Mouse (Mus musculus) ovary, postnatal 14 days (tissue): Measurements from ENCODE around the gene Pomgnt2.
A peak's percentile ranks its signal among the peaks of the same experiment; 100 is the strongest.

Experiments used
- DNase-seq: peaks from one replicate; pipeline ENCODE4 v3.0.0; 2022; ENCODE audit warnings: low spot score

Gene Pomgnt2

DNA sequence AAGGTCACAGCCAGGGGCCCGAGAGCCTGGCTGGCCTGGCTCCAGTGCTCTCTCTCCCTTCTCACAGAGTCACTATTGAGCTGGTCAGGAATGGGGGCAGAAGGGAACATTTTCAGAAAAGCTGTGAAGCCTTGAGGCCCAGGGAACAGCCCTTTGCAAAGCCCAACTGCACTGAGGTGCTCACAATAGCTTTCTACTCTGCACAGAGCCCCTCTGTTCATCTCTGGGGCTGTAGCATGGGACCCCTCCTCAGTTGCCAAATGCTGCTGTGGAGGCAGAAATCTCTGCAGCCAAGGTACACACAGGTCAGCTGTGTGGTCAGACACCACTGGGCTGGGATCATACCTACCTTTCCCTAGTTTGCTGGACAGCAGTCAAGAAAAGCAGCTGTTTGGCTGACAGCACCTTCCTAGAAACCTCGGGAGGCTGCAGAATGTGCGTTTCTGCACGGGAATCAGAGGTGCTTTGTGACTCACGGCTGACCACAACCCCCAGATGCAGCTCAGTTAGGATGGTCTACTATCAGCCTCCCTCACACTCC is 27.0 kb downstream of the Pomgnt2 start:
- DNase-seq = no peak

DNA sequence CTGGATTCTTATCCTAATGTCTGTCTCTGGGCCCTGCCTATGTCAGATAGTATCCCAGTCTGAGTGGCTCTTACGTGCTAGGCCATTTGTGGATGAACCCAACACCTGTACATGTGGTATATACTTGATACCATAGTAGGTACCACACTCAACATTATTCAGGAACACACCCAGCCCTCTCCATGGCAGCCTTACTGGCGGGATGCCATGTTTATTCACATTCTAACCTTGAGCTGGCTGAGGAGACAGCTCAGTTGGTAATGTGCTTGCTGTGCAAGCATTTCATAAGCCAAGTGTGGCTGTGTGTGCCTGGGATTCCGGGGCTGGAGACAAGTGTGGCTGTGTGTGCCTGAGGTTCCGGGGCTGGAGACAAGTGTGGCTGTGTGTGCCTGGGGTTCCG is 28.7 kb downstream of the Pomgnt2 start:
- DNase-seq = no peak

DNA sequence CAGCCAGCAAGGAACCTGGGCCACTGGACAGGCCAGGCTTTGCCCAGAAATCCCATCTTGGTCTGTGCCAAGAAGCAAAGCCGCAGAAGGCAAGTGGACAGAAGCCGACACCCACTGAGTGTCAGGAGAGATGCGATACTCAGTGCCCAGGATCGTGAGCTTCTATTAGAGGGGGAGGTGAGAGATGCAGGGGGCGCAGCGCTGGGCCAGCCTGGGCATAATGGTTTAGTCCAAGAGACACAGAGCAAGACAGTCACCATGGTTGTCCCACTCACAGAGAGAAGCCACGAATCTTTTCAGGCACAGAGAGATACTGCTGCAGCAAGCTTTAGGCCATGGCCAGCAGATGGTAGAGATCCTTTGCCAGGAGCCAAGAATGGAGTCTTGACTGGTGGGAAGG is 32.0 kb downstream of the Pomgnt2 start:
- DNase-seq = no peak

DNA sequence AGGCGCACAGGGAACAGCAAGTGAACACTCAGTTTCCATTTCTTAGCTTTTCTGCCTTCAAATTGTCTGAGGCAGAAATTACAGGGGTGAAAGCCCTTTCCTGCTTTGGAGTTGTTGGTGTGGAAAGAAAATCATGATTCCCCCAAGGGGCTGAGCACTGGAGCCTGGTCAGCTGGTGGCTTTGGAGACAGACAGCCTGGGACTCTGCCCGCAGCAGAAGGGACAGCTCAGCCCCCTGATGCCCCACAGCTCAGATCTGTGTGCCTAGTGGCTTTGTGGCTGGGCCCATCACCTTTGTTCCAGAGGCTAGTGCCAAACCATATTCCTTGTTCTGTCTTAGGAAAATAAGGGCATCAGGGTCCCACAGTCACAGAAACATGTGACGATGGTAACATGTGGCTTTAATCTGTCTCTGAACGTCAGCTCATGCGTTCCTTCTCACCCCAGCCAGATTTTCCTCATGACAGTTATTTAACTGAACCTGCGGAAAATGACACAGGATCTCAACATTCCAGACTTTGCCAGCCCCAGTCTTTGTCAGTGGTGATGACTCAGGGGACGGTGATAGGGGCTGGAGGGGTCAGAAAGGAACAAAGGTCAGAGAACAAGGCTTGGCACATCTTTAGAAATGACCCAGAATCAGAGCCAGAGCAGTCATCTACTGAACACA is 36.8 kb downstream of the Pomgnt2 start:
- no peak for DNase-seq

DNA sequence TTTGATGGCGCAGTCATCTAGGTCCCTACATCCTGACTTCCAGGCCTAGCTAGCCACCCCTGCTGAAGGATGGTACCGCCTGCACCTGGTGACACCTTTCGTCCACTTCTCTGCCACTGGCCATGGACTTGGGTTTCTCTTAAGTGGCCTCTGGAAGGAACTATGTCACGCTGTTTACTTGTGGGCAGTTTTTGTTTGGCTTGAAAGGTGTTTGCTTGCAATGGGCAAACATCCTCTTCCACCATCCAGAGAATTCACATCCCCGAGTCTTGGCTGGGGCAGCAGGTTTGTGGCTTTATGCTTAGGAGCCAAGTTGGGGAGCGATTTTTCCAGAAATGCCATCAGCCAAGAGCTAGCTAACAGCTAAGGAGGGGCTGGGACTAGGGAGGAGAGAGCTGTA is 44.3 kb downstream of the Pomgnt2 start:
- DNase-seq = no peak

DNA sequence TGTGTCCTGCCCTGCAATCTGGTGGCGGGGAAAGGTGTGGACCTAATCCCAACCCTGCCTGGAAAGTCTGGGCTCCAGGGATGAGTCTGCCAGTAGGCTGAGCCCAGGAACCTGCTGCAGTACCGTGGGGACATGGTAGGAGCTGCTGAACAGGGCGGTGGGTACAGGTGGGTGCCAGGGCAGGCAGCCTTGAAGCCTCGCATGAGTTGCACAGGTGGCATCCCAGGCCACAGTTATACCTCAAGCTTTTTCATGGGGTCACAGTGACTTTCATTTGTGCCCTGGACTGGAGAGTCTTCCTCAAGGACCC is 45.8 kb downstream of the Pomgnt2 start:
- DNase-seq = no peak

DNA sequence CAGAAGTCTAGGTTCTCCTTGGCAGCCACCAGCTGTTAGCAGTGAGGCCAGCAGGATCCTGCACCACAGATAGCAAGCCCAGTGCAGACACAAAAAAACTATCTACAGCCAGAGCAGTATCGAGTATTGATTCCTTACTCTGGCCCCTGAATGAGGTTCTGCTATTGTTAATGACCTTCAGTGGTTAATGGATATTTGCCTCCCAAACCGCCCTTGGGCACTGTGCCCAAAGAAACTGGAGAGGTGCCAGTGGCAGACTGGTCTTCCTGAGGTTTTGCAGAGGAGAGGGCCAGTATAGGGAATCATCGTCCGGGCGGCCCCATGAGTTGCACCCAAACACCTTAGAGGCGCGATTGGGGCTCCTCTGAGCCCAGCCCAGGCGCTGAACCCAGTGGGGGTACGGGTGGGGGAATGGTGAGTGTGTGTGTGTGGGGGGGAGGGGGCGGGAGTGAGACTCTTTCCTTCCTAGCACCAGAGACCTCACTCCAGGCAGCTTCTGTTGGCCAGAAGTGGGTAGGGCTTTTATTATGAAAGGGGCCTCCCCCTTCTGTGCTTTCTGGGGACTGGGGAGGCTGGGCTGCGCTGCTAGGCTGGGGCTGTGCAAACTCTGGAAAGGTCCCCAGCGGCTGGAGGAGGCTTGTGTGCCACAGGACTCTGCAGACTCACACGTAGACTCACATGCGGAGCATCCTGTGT is 46.3 kb downstream of the Pomgnt2 start, which contains the start of gene Fam198a:
Fam198a (plus strand) TSS at position 571 of the 696 bp plus-strand sequence.
- DNase-seq = peak; percentile 94

DNA sequence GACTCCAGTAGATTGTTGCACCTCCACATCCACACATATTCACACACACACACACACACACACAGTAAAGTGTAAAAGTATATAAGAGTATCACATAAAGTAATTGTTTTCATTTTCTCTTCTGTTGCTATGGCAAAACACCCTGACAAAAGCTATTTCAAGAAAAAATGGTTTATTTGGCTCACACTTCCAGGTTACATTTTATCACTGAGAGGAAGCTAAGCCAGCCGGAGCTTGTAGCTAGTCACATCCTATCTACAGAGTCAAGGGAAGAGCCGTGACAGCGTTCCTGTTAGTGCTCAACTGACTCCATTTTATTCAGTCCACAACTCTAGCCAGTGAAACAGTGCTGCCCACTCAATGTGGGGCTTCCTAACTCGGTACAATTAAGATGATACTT is 48.5 kb downstream of the Pomgnt2 start:
- DNase-seq = no peak

DNA sequence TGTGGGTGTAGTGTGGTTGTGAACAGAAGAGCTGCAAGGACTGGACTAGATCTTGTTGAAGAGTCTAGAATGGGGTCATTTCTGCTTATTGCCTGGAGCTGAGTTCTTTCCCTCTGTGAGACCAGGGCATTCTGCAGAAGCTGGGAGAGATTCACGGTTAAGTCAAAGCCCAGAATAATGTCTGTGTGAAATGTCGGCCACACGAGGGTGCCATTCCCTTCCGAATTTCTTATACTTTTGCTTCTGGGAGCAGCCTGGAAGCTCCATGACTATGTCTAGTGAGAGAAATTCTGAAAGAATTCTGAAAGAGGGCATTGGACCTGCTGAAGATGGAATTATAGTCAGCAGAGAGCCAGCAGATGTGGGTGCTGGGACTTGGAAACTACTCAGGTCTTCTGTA is 49.1 kb downstream of the Pomgnt2 start:
- DNase-seq = peak; percentile 61

DNA sequence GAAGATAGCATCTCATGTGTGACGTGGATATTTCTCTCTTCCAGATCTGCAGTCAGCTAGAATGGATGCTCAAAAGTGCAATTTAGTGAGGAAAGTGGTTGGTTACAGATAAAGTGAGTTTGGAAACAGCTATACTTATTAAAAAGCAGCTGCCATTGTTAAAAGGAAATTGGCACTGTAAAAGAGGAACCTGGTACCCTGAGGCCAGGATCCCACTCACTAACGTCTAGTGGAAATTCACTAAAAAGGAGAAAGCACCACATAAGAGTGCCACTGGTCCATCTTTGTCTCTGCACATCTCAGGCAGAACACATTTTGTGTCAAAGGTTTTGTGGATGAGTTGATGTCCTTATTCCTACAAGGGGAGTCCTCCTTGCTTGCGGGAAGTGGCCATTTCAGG is 53.3 kb downstream of the Pomgnt2 start:
- DNase-seq = no peak

DNA sequence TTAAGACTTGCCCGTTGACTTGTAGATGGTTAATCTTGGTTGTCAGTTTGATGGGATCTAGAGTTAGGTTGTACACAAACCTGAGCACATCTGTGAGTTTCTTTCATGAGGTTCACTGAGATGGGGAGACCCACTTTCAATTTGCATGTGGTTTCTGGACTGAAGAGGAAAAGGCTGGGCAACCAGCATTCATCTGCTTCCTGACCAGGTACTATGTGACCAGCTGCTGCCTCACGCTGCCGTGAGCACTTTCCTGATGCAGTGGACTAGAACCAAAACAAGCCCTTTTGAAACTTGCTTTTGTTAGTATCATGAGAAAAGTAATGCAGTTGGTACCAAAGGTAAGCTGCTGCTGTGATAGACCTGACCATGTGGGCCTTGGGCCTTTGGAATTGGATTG is 53.9 kb downstream of the Pomgnt2 start:
- DNase-seq = no peak

DNA sequence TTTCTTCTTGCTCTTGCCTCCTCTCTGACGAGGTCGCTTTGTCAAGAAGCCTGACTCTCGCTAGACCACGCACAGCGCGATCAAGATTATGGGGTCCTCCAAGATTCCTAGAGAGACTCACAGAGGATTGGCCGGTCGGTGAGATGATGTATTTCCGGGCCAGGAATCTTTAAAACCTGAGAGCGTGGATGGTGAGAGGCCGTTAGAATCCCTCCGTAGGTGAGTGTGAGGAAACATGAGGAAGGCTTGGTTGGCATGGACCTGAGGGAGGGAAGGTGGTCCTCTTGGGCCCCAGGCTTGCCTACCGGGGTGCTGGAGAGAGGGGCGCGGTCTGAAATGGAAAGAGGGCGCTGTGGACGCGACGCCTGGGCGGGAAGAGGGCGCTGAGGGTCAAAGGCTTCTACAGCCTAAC is 59.0 kb downstream of the Pomgnt2 start:
- DNase-seq = no peak

DNA sequence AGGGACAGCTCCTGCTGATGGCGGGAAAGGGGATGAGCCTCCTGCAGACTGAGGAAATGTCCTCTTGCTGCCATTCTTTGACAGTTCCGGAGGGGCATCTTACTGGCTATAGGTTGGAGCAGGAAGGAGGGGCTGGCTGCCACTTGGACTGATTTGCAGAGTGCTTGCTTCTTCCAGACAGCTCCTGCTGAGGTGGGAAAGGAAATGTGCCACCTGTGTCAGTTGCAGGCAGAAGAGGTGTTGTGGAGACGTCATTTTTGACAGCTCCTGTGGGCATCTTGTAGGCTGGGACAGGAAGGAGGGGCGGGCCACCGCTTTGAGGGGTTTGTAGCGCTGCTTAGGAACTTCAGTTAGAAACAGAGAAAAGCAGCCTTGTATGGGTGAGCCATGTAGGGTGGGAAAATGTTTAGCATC is 59.5 kb downstream of the Pomgnt2 start:
- DNase-seq = no peak

DNA sequence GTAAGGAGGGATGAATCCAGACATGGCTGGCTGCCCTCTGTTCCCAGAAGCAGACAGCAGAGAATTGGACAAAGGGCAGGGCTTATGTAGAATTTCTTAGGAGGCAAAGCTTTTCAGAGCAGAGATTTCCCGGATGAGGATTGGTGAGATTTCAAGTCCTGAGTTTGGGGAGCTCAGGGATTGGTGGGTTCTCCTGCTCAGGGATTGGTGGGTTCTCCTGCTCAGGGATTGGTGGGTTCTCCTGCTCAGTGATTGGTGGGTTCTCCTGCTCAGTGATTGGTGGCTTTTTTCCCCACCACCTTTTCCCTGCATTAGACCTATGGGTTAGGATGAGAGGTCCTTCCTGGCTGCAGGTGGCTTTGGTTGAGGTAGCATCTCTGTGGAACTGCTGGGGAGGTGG is 60.0 kb downstream of the Pomgnt2 start:
- DNase-seq = no peak

DNA sequence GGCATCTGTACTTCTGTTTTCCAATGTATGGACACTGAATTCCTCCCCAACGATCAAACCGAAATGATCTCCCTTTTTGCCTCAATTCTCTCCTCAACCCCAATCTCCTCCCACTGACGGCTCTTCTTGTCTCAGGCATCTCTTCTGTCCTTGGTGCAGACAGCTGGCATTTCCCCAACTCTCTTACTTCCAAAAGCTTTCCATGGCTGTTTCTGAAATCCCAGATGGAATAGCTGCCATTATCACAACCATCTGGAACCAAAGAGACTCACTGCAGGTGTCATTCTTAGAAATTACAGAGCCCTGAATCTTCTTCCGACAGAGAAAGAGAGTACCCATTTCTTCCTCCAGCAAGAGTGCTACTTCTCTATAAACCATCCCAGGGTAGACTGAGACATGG is 62.1 kb downstream of the Pomgnt2 start:
- DNase-seq = no peak
